Mouse (Mus musculus) hindbrain, embryonic 14.5 days (tissue): ENCODE results near the gene Aco2. TPM values are rescaled to one million over a fixed set of nuclear protein-coding genes. Genes with fewer than 3 reads are reported as not detected.

ENCODE experiments used
- ATAC-seq: fragments of 200-750 bp; cut with Nextera tagmentation; 2 replicates; pipeline ENCODE4 v1.8.0; 2017; ENCODE audit warnings: moderate number of reproducible peaks, mild to moderate bottlenecking, moderate TSS enrichment, moderate library complexity; ENCODE audit not compliant: low FRiP score
- DNase-seq: peaks from one replicate; pipeline ENCODE4 v3.0.0-alpha.2; 2015; ENCODE audit warnings: low spot score
- H3K27ac ChIP-seq: fragments of 300-500 bp; sonication (generic); 2 replicates; pipeline ENCODE4 v1.5.1; 2014; ENCODE audit warnings: mild to moderate bottlenecking, moderate library complexity
- H3K27me3 ChIP-seq: fragments of 300-500 bp; sonication (generic); 2 replicates; pipeline ENCODE4 v1.6.1; 2014; ENCODE audit warnings: mild to moderate bottlenecking, low read length, mixed read lengths; ENCODE audit not compliant: control insufficient read depth, insufficient read depth
- H3K36me3 ChIP-seq: fragments of 300-500 bp; sonication (generic); replicated peaks from 2 replicates; pipeline ENCODE4 v1.6.1; 2014; ENCODE audit not compliant: control insufficient read depth, insufficient read depth
- H3K4me1 ChIP-seq: fragments of 300-500 bp; sonication (generic); replicated peaks from 2 replicates; pipeline ENCODE4 v1.6.1; 2014; ENCODE audit warnings: antibody characterized with exemption, low read length, mixed read lengths; ENCODE audit not compliant: control insufficient read depth, insufficient read depth
- H3K4me2 ChIP-seq: fragments of 300-500 bp; sonication (generic); replicated peaks from 2 replicates; pipeline ENCODE4 v1.6.1; 2014; ENCODE audit warnings: mild to moderate bottlenecking, moderate library complexity
- H3K4me3 ChIP-seq: fragments of 300-500 bp; sonication (generic); replicated peaks from 2 replicates; pipeline ENCODE4 v1.5.1; 2014; ENCODE audit warnings: mild to moderate bottlenecking, low read length
- H3K9ac ChIP-seq: fragments of 300-500 bp; sonication (generic); 2 replicates; pipeline ENCODE4 v1.6.1; 2014
- H3K9me3 ChIP-seq: fragments of 300-500 bp; sonication (generic); 2 replicates; pipeline ENCODE4 v1.6.1; 2016; ENCODE audit warnings: low read length; ENCODE audit not compliant: control insufficient read depth
- whole genome bisulfite sequencing: fragments of 180-500 bp; shearing (Covaris S2); extraction: QIAGEN DNeasy Blood & Tissue Kit; methylation state at CpG from one replicate; pipeline ENCODE4 v1.1.7; 2014; 5-methylcytosine and 5-hydroxymethylcytosine counted together
- polyA plus RNA-seq: library from polyadenylated mRNA; unstranded; fragments of >200 nt; fragmentation: Nextera tagmentation; extraction: Ambion mirVana; gene quantifications from 2 replicates; pipeline ENCODE4 v1.2.1, GENCODE M21; 2014

The Aco2 gene
- polyA plus RNA-seq, 1 experiment from 2014 or later: 252 TPM

GRCm38 (mm10) chr15:81937098-81937972 lies 65.2 kb downstream of the Aco2 start:
- Histone ChIP-seq H3K36me3 (peaks cover 10% of the 10 kb centered on the region), H3K27me3 (no peaks in the 10 kb centered on the region), H3K4me1 (peaks cover 15% of the 10 kb centered on the region), H3K4me2 (peak overlapping the region; percentile 76), H3K9me3 (no peaks in the 10 kb centered on the region), H3K27ac (peak overlapping the region; percentile 90), H3K4me3 (peak overlapping the region; percentile 58), H3K9ac (peak overlapping the region; percentile 81)
- peak; percentile 54 for DNase-seq
- peak; percentile 51 for ATAC-seq
- WGBS: 8% methylated on average over 19 of the region's 19 CpGs

GRCm38 (mm10) chr15:81938246-81938645 lies 66.1 kb downstream of the Aco2 start:
- H3K9ac ChIP-seq: peak overlapping the region; percentile 81
- peaks cover 10% of the 10 kb centered on the region for H3K36me3 ChIP-seq
- no peaks in the 10 kb centered on the region for H3K27me3 ChIP-seq
- H3K9me3 ChIP-seq: no peaks in the 10 kb centered on the region
- no peak for DNase-seq
- H3K4me1 ChIP-seq: peaks cover 17% of the 10 kb centered on the region
- no peak for ATAC-seq
- peak overlapping the region; percentile 76 for H3K4me2 ChIP-seq
- H3K27ac ChIP-seq: peak overlapping the region; percentile 90
- WGBS: 21% methylated on average over 2 of the region's 2 CpGs
- H3K4me3 ChIP-seq: peak overlapping the region; percentile 58

GRCm38 (mm10) chr15:81939157-81939715 lies 67.1 kb downstream of the Aco2 start:
- Histone ChIP-seq H3K9me3 (no peaks in the 10 kb centered on the region), H3K4me3 (no peak overlapping the region), H3K4me2 (peak overlapping the region; percentile 76; the same call in 1 of the 2 replicates), H3K36me3 (peaks cover 10% of the 10 kb centered on the region), H3K9ac (0 out of 2 replicates have a peak overlapping the region, but pooled peaks have one; percentile 81), H3K4me1 (peaks cover 21% of the 10 kb centered on the region), H3K27me3 (no peaks in the 10 kb centered on the region), H3K27ac (no peak overlapping the region)
- 85% methylated on average over 10 of the region's 10 CpGs for WGBS
- DNase-seq (no peak), ATAC-seq (no peak)

DNA sequence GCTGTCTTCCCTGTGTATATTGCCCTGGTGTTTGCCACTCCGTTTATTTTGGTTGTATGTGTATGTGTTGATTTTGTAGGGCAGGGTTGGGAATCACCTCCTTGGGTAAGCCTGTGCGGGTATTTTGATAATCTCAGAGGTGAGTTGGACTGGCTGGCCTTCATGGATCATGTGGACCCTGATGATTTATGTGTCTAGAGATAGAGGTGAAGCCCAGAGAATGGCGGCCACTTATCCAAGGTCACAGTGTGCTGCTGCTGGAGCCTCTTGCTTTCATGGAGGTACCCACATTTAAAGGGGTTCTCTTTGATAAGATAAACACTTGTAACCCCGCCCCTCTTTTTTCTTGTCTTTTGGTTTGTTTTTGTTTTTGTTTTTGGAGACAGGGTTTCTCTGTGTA lies 67.7 kb downstream of the Aco2 start:
- Histone ChIP-seq H3K9ac (no peak overlapping the region), H3K27me3 (no peaks in the 10 kb centered on the region), H3K9me3 (no peaks in the 10 kb centered on the region), H3K4me2 (no peak overlapping the region), H3K27ac (no peak overlapping the region), H3K36me3 (peaks cover 10% of the 10 kb centered on the region), H3K4me3 (no peak overlapping the region), H3K4me1 (peaks cover 21% of the 10 kb centered on the region)
- ATAC-seq (no peak), DNase-seq (no peak)
- 91% methylated on average over 4 of the region's 4 CpGs for WGBS

GRCm38 (mm10) chr15:81940219-81940618 lies 68.1 kb downstream of the Aco2 start:
- no peak for DNase-seq
- WGBS: 90% methylated on average over 5 of the region's 5 CpGs

GRCm38 (mm10) chr15:81941010-81941409 lies 68.9 kb downstream of the Aco2 start:
- DNase-seq: no peak
- 90% methylated on average over 2 of the region's 2 CpGs for WGBS
- Histone ChIP-seq H3K4me3 (no peak overlapping the region), H3K27ac (no peak overlapping the region), H3K9ac (no peak overlapping the region), H3K9me3 (no peaks in the 10 kb centered on the region), H3K27me3 (no peaks in the 10 kb centered on the region), H3K36me3 (peaks cover 10% of the 10 kb centered on the region), H3K4me1 (peaks cover 21% of the 10 kb centered on the region), H3K4me2 (no peak overlapping the region)
- ATAC-seq: no peak

More at GRCm38 (mm10) chr15:81940219-81940618, 68.1 kb downstream of the Aco2 start:
- no peak overlapping the region for H3K9ac ChIP-seq
- no peaks in the 10 kb centered on the region for H3K27me3 ChIP-seq
- no peak overlapping the region for H3K4me3 ChIP-seq
- no peak overlapping the region for H3K27ac ChIP-seq
- no peak overlapping the region for H3K4me2 ChIP-seq
- ATAC-seq: no peak
- no peaks in the 10 kb centered on the region for H3K9me3 ChIP-seq
- peaks cover 21% of the 10 kb centered on the region for H3K4me1 ChIP-seq
- peaks cover 10% of the 10 kb centered on the region for H3K36me3 ChIP-seq

- Histone ChIP-seq H3K27me3 (no peaks in the 10 kb centered on the region), H3K4me1 (peaks cover 18% of the 10 kb centered on the region), H3K9ac (0 out of 2 replicates have a peak overlapping the region, but pooled peaks have one; percentile 16), H3K27ac (no peak overlapping the region), H3K4me3 (no peak overlapping the region), H3K4me2 (no peak overlapping the region), H3K36me3 (peaks cover 29% of the 10 kb centered on the region), H3K9me3 (no peaks in the 10 kb centered on the region)
- 11% methylated on average over 9 of the region's 9 CpGs for WGBS
- DNase-seq (no peak), ATAC-seq (peak; percentile 38; the same call in 1 of the 2 replicates)
These were observed 71.2 kb downstream of the Aco2 start for GRCm38 (mm10) chr15:81943176-81943749.

DNA sequence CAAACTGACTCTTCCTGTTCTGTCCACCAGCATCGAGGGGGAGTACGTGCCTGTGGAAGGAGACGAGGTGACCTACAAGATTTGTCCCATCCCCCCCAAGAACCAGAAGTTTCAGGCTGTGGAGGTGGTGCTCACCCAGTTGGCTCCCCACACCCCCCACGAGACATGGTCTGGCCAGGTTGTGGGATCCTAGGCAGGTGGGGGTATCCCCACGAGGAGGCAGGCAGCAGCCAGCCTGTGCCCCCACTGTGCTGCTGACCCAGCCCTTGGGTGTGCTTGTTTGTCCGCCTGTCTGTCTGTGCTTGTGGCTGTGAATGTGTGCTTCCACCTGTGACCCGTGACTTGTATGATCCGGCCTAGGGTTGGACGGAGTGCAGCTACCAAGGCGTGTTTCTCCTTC lies 77.0 kb downstream of the Aco2 start:
- no peak overlapping the region for H3K4me2 ChIP-seq
- no peak overlapping the region for H3K4me3 ChIP-seq
- ATAC-seq (no peak), DNase-seq (no peak)
- peaks cover 67% of the 10 kb centered on the region for H3K36me3 ChIP-seq
- no peak overlapping the region for H3K9ac ChIP-seq
- 86% methylated on average over 10 of the region's 10 CpGs for WGBS
- H3K27ac ChIP-seq: no peak overlapping the region
- H3K4me1 ChIP-seq: no peaks in the 10 kb centered on the region
- H3K27me3 ChIP-seq: no peaks in the 10 kb centered on the region
- H3K9me3 ChIP-seq: no peaks in the 10 kb centered on the region

DNA sequence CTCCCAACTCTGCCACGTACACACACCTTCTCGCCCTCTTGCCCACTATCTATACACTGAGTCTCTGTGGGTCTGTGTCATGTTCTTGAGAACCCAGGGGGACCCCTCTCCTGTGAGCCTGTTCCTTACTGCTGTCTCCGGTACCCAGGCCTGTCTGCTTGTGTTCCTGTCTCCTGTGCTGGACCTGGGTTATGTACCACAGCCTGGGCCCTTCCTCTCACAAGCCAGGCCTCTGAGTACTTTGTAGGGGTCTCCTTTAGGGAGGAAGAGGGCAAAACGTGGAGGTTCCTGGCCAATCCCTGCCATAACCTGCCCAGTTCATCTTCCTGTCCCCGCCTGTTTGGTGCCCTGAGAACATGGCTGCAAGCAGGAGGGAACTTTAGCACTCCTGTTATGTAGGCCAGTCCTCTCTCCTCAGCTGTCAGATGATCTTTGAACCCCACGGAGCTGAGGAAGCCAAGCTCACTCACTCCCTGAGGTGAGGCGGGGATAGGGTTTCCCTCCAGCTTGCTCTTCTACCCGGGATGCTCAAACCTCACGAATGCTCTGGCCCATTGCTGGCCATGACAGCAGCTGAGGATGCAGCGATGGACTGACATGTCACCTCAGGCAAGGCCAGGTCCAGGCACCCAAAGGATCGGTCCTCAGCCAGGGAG lies 77.5 kb downstream of the Aco2 start:
- no peak for ATAC-seq
- Histone ChIP-seq H3K9ac (no peak overlapping the region), H3K27me3 (no peaks in the 10 kb centered on the region), H3K4me1 (no peaks in the 10 kb centered on the region), H3K4me2 (no peak overlapping the region), H3K9me3 (no peaks in the 10 kb centered on the region), H3K4me3 (no peak overlapping the region), H3K36me3 (peaks cover 72% of the 10 kb centered on the region), H3K27ac (no peak overlapping the region)
- WGBS: 69% methylated on average over 11 of the region's 11 CpGs
- DNase-seq: no peak
